Mouse (Mus musculus) left cerebral cortex, postnatal 36 days (tissue): ENCODE data around the gene Srarp. TPM values are rescaled to one million over a fixed set of nuclear protein-coding genes. Genes with fewer than 3 reads are reported as not detected.

Source experiments
- DNase-seq, 2 experiments: peaks; one replicate each; pipeline ENCODE4 v3.0.0; 2021 to 2022; ENCODE audit warnings: low spot score in 2 of 2, mixed read lengths in 1 of 2
- intact Hi-C: fragments of 180-260 bp; cut with DNase I; formaldehyde crosslinking; loops from one replicate; pipeline ENCODE4 v1.15.1; 2025
- total RNA-seq, 2 experiments: library from RNA; stranded (reverse); gene quantifications; 2 replicates each; pipeline ENCODE4 v1.2.3; 2021

Gene Srarp
- total RNA-seq, 2 experiments from 2014 or later, result 4.2 to 5.2 TPM

DNA sequence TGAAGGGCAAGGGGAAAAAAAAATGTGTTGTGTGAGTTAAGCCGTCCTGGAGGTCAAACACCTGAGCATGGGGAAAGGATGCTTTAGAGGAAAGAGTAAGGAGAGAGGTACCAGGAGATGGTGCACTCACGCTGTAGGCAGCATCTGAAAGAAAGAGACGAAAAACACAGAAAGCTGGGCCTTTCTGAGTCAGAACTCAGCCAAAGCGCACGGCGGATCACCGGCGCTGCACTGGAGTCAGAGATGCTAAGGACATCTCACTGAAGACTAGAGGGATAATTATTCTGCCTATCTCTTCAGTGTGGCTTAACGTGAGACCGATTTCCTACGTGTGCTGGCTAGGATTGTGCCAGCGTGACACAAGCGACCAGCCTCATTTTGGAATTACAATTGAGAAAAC is 8.0 kb downstream of the Srarp start:
- no peak for DNase-seq
- intact Hi-C loops, result no loop called here

DNA sequence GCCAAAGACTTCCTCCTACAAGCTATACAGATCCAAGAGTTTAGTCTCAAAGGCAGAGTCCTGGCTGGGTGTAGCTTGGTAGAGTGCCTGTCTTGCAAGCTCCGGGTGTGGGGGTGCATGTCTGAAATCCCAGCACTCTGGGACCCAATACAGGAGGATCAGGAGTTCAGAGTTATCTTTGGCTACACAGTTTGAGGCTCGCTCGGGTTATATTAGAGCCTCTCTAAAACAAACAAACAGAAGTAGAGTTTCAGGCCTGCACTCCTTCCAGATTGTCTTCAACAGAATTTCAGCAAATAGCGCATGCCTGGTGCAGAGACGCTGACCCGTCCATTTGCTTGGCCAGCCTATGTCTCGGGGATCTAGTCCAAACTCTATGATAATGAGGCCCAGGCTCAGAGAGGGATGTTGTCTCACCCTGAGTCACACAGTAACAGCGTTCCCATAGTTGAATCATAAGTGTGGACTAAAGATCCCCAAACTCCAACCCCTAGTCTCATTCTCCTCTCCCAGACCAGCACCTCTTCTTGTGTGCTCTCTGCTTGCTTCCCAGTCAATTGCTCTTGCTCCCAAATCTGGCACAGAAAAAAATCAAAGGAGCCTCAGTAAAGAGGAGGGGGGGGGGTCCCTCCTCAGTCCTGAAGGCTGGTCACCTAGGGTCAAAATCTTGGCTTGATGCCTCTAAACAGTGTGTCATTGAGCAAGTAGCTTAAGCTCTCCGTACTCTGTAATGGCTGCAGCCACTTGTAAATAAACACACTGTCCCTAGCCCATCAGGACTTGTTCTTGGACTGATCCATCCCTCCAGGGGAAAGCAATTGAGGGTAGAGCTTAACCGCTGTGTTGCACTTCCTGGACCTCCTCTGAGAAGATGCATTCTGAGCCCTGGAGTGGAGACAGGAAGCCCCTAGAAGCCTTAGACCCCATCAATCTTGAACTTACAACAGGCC is 8.8 kb downstream of the Srarp start:
- no peak for DNase-seq

DNA sequence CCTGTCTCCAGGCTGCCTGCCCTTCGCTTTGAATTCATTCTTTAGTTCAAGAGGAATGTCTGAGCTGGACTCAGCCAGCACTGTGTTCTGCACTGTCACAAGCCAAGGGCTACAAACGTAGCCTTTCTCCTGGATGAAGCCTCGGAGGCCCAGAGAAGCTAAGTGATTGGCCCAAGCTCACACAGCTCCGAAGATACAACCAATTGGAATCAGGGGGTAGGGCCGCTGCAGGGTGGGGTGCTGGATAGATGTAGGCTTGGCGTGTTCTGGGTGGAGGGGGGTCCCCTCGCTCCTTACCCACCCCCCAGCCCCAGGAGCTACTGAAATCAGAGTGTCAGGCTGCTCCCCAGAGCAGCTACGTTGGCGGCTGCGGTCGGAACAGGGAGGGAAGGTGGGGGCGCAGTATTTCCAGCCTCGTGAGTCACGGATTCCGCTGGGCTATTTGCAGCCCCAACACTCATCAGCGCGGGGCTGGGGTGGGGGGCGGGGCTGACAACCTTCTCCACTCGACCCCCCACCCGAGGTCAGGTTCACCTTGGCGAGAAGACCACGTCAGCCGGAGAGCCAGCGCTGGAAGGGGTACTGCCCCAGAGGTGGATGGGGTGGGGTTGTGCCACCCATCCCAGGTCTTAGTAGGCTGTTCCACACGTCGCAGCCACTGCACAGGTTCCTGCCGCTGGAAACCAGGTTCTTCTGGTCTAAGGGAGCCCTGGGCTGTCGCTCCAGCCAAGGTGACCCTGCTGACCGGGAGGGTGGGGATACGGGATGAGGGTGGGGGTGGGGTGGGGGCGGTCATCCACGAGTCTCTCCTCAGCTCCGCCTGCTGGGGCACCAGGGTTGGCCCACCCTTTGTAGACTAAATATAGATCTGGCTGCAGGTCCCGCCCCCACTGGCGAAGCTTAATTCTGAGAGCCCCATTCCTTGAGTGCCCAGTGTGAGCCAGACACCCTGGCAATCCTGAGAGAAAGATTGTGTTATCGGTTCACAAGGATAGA is 10.1 kb downstream of the Srarp start:
- DNase-seq, result peak; percentile 77 to 79
- intact Hi-C loops, result no loop called here

More for the DNA sequence above, 8.8 kb downstream of the Srarp start:
- intact Hi-C loops, result no loop called here

DNA sequence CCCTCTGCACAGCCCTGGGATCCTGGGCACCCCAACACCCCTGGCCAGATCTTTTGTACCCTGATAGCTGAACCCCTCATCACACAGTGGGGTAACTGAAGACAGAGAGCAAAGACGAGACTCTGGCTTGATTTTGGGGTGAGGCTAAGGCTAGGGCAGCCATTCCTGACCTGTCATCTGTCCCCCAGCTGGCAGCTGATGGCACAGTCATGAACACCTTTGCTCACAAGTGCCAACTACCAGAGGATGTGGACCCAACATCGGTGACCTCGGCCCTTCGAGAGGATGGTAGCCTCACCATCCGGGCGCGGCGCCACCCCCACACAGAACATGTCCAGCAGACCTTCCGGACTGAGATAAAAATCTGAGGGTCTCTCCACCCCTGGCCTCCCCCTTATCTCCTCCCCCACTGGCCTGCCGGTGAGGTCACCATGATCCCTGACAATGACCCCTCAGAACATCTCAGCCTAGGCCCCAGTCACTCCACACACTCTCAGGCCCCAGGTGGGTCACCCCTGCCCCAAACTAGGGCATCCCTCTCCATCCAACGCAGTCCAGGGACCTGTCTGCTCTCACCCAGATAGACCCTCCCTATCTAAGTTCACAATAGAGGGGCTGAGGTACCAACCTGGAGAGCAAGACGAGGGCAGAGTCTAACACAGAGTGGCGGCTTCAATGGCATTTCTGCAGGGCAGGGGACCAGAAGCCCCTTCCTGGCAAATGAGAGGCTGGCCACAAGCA is 12.0 kb downstream of the Srarp start:
- intact Hi-C loops, result no loop called here

DNA sequence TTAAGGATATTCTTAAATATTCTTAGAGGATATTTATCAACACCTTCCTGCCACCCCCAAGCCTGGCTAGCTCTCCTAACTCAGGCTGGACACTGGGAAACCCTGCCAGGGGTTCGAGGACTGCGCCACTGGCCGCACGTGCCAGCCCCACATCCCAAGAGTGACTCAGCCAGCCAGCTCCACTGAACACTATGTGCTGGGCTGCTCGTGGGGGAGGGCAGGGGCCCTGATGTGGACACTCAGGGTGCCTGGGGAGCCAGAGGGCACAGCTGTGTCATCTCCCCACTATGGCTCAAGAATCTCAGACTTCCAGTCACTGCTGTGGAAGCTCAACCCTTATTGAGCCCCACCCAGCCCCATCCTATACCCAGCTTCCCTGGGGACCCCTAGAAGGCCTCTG is 12.6 kb downstream of the Srarp start:
- intact Hi-C loops, result no loop called here
- DNase-seq, result no peak

More for the DNA sequence above, 12.0 kb downstream of the Srarp start:
- DNase-seq, result no peak

DNA sequence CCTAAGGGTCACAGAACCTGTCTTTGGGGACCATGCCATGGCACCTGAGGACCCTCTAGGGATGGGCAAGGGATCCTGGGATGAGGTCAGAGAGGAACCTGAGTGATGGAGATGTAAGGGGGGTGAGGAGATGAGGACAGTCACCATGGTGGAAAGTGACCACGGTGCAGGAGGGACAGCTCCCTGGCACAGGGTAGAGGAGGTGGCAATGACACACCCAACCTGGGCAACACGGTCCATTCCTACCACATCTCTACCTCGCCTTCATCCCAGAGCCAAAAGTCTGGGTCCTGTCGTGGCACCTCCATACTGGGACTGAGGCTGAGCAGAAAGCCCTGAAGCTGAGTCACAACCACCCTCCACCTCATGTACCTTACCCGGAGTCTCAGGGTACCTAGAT is 13.1 kb downstream of the Srarp start:
- DNase-seq, result no peak
- intact Hi-C loops, result no loop called here

DNA sequence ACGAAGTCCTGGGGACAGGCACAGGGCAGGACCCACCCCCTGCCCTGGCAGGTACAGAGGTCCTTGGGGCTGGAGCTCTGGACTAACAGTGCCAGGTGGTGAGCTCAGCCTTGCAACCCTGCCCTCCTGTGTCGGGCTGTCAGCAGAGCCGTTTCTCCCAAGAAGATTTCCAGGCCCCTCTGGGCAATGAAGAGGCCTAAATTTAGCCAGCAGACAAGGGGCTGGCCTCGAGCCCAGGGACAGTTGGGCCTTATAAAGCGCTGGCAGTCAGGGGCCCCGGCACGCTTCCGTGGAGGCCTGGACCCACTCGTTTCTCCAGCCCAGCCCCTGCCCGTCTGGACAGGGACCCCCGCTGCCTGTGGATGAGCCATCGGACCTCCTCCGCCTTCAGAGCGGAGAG is 14.5 kb downstream of the Srarp start:
- intact Hi-C loops, result no loop called here
- no peak for DNase-seq

DNA sequence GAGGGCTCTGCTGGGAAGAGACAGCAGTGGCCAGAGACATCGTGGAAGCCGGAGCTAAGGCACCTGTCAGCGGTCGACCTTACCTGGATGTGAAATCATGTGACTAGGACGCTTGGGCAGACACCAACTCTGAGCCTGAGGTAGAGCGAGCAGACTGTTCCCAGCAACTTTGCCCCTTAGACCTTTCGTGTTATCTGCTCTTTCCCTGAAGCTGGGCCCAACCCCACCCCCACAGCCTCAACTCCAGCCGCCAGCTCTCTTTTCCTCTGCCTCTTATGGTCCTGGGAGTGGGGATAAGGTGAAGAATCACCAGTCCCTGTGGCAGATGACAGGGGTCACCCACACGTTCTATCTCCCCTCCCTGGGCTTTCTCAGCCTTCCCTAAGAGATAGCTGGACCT is 15.0 kb downstream of the Srarp start:
- DNase-seq, result no peak
- intact Hi-C loops, result no loop called here

DNA sequence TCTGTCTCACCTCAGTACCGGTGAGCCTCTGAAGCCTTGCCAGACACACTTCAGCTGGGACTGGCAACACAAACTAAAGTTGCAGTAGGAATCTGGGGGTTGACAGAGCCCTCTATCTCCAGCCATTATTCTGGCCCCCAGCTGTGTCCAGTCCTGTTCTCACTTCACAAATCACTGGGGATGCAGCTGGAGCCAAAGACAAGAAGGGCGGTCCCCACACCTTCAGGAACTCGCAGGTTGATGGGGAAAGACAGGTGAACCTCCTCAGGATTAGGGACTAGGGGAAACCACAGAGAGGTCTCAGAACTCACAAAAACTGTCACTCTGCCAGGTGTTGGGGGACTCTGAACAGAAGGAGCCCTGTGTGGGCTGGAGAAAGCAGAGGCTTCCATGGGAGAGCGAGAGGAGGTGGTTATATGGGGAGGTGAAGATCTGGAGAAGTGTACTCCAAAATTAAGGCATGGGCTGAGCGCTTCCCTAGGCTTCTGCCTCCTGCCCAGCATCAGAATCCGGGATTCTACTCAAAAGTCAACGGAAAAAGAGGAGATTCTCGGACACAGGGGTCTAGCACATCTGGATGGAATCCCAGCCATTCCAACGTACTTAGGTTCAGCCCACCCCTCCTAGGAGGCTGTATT is 15.6 kb downstream of the Srarp start, which contains the start of gene Hspb7:
Hspb7 (plus strand) TSS at position 588 of the 638 bp plus-strand sequence.
- intact Hi-C loops, result no loop called here
- DNase-seq, result no peak

DNA sequence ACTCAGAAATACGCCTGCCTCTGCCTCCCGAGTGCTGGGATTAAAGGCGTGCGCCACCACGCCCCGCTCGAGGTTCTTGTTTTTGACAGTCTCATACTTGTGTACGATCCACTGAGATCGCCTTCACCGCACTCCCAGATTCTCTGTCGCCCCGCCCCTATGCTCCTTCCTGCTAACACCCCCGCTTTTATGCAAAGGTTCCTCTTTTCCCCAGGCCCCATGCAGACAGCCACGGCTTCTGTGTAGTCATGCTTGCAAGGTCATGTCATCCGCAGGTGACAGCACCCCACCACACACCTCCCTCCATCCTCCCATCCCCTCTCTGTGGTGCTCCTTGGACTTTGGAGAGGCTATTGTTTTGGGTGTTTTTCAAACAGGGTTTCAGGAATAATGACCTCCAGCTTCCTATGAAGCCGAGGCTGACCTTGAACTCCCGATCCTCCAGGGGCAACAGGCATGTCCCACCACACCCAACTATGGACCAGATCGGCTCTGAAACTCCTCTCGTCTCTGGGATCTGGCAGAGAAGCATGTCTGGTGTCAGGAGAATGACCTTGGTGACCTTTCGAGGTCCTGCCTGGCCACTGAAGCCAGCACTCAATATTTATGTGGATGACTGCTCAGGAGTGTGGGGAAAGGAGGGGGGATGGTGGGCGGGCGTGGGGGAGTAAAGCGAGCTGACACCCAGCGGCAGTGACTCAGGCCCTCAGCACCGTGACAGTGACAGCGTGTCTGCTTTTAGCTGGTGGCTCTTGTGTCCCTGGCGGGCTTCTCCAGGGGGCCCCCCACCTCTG is 16.3 kb downstream of the Srarp start:
- intact Hi-C loops, result no loop called here
- DNase-seq, result peak in 1 of 2 experiments; percentile 31

DNA sequence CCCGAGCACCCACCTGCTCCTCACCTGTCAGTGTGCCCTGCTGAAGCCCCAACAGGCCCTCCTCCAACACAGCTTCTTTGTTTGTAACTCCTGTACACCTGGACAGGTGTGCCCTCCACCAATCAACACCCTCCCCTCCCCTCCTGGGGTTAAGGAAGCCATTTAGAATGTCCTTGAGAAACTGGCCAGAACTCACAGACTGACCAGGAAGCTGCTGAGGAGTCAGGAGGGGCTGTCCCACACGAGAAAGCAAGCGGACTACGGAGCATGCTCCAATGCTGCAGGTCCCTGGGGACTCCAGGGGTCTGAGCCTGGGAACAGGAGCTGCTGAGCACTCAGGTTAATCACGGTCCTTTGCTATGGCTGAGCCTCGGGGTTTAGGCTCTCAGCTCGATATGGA is 20.0 kb downstream of the Srarp start, which contains the start of gene Clcnkb:
Clcnkb (minus strand) TSS at position 91 of the 400 bp plus-strand sequence.
- intact Hi-C loops, result no loop called here
- DNase-seq, result no peak

DNA sequence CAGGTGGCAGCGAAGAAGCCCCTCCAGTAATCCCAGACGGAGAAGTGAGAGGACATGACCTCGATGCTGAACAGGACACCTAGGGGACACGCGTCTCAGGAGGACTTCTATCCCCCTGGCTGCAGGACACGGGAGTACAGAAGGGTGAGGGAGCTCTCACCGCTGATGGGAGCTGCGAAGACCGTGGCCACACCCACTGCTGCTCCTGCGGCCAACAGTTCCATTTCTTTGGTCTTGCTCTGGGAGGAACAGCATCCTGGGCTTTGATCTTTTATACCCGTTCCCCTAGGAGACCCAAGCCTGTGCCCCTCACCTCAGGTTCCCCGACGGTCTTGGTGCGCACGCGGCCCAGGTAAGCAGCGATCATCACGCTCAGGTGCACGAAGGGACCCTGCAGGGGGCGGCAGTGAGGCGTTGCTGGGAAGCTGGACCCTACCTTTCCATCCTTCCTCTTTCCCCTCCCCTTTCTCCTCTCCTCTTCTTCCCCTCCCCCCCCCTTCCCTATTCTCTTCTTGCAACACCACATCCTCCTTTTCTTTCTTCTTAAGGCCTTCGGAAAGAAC is 24.4 kb downstream of the Srarp start:
- DNase-seq, result no peak

DNA sequence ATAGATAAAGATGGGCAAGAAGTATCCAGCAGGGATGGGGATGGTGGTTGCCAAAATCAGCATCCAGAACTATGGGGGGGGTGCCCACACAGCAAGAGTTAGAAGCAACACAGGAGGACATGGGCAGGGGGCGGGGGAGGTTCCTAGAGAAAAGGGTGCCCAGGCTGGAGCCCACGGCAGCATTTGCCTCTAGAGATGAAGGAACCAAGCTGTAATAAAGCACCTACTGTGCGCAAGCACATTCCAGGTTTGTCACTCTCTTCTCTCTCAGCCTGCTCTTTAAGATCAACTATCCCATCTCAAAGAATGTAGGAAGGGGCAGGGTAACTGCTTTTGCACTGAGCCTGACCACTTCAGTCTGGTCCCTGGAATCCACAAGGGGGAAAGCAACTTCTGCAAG is 27.3 kb downstream of the Srarp start:
- no peak for DNase-seq
- intact Hi-C loops, result no loop called here

More for the DNA sequence above, 24.4 kb downstream of the Srarp start:
- intact Hi-C loops, result no loop called here

DNA sequence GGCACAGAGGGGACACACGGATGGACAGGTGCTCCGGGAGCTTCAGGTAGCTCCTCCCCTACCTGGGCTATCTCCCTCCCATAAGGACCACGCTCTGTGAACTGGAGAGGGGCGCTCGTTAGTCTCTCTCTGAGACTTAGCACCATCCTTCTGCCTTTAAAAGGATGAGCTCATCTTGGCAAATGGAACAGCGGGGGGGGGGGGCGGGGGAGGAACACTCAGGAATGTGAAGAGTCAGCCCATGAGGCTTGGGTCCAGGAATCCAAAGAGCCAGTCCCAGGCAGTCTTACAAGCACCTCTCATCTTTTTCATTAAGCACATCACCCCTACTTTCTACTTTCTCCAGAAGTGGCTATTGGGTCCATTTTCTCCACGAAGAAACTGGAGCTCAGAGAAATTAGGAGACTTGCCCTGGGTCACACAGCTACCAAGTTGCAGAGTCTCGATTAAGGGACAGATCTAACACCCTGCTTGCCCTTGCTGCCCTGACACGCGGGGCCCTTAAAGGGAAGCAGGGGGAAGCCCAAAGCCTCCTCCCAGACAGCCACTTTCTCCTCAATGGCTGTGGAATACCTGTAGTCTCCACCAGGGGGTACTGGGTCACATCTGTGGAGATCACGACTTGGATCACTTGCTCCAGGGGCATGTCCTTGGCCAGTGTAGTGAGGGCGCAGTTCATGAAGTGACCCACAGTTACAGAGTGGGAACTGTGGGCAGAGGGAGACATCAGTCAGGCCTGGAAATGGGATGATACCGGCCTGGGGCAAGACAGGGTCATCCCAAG is 29.2 kb downstream of the Srarp start:
- intact Hi-C loops, result no loop called here
- no peak for DNase-seq

DNA sequence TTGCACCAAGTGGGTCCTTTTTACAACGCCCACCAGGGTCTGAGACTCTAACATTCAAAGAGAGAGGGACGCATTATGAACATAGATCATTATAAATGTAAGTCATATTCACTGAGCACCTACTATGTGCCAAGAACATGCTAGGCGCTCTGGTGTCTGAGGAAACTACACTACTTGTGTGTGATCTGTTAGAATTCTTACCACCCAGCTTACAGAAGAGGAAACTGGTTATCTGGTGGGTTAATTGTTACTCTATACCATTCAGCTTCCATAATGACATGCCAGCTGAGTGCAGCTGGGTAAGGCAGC is 30.6 kb downstream of the Srarp start:
- DNase-seq, result no peak
- intact Hi-C loops, result loop anchor here (2.0 kb wide), 2 partner anchors 26 to 170 kb away; no protein-coding TSS in a partner anchor

DNA sequence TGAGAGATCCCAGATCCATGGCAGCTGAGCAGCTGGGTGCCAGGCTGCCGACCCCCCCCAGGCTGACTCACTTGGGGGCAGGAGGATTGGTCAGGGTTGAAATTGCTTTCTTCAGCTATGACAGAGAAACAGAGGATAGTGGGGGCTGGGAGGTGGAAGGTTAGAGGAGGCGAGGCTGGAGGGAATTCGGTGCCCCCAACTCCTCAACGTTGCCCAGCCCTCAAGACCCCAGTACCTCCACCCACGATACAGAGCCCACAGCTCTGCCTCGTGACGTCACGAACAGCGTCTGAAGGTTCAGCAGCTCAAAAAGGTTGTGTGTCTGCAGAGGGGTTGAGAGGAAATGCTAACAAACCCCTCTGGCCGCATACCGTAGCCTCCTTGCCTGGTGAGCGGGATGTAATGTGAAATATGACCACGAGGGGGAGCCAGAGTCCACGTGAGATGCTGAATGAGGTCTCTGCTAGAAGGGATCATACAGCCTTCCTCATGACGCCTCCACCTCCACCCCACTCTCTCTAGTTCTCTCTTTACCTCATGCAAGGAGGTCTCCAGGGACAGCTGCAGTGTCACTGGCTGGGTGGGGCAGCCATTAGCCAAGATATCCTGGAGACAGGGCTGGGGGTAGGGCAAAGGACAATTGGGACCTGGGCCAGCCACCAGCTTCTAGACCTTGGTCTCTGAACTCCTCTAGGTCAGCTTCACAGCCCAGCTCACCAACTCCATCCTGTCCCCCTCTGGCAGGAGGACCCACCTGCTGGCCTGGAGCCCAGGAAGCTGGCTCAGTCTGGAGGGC is 31.2 kb downstream of the Srarp start:
- peak; percentile 86 to 89 for DNase-seq
- intact Hi-C loops, result loop anchor here (2.0 kb wide), 2 partner anchors 26 to 170 kb away; no protein-coding TSS in a partner anchor
